Mouse (Mus musculus) urinary bladder, postnatal 4 days (tissue): ENCODE data around the gene Fam114a1.
A peak's percentile ranks its signal among the peaks of the same experiment; 100 is the strongest.

Source experiments
- DNase-seq, 2 experiments: peaks; one replicate each; pipeline ENCODE4 v3.0.0; 2021 to 2022; ENCODE audit warnings: low spot score in 2 of 2

Fam114a1 gene

GRCm38 (mm10) chr5:64969861-64970771, at the start of gene Fam114a1:
TSS of gene Fam114a1 (plus strand) at chr5:64970071.
- DNase-seq: peak; percentile 81 to 84

- DNase-seq: no peak
Measured at GRCm38 (mm10) chr5:64922891-64923381, 46.9 kb upstream of the Fam114a1 start.

GRCm38 (mm10) chr5:64932215-64932614, 37.7 kb upstream of the Fam114a1 start:
- no peak for DNase-seq

GRCm38 (mm10) chr5:64932775-64933174, 37.1 kb upstream of the Fam114a1 start:
- DNase-seq: no peak

GRCm38 (mm10) chr5:64951486-64951885, 18.4 kb upstream of the Fam114a1 start:
- DNase-seq: no peak

- no peak for DNase-seq
Measured at GRCm38 (mm10) chr5:64954931-64955330, 14.9 kb upstream of the Fam114a1 start.

- DNase-seq: no peak
Measured at GRCm38 (mm10) chr5:64958991-64959842, 10.7 kb upstream of the Fam114a1 start.

GRCm38 (mm10) chr5:64959843-64960230, 10.0 kb upstream of the Fam114a1 start, which contains the start of gene Tlr6:
TSS of gene Tlr6 (minus strand) at chr5:64960097.
- DNase-seq: peak in 1 of 2 experiments; percentile 65

GRCm38 (mm10) chr5:64960857-64961391, 8.9 kb upstream of the Fam114a1 start:
- no peak for DNase-seq

- no peak for DNase-seq
Measured at GRCm38 (mm10) chr5:64963271-64963670, 6.6 kb upstream of the Fam114a1 start.

GRCm38 (mm10) chr5:64963735-64964134, 6.1 kb upstream of the Fam114a1 start:
- DNase-seq: no peak

GRCm38 (mm10) chr5:64968961-64969860, 660 bp upstream of the Fam114a1 start:
- DNase-seq: peak in 1 of 2 experiments; percentile 23

- DNase-seq: no peak
Measured at GRCm38 (mm10) chr5:64975121-64975520, 5.2 kb downstream of the Fam114a1 start.

GRCm38 (mm10) chr5:64977128-64977527, 7.3 kb downstream of the Fam114a1 start:
- no peak for DNase-seq

- no peak for DNase-seq
Measured at GRCm38 (mm10) chr5:64985971-64986370, 16.1 kb downstream of the Fam114a1 start.

- DNase-seq: no peak
Measured at GRCm38 (mm10) chr5:64989940-64990339, 20.1 kb downstream of the Fam114a1 start.

GRCm38 (mm10) chr5:64992540-64992939, 22.7 kb downstream of the Fam114a1 start:
- no peak for DNase-seq

- no peak for DNase-seq
Measured at GRCm38 (mm10) chr5:64995408-64995807, 25.5 kb downstream of the Fam114a1 start.

GRCm38 (mm10) chr5:65002940-65003824, 33.3 kb downstream of the Fam114a1 start:
- no peak for DNase-seq
